Mouse (Mus musculus): ENCODE data around the gene Ovol3.

Gene Ovol3

GRCm38 (mm10) chr7:30193581-30194100, 41.9 kb downstream of the Ovol3 start:
- peak; percentile 85 to 90 for DNase-seq

- peak; percentile 31 to 53 for DNase-seq
These were observed 42.5 kb downstream of the Ovol3 start for GRCm38 (mm10) chr7:30193013-30193412.

- DNase-seq = no peak
These were observed 43.4 kb downstream of the Ovol3 start for GRCm38 (mm10) chr7:30192088-30192487.

- no peak for DNase-seq
These were observed 46.4 kb downstream of the Ovol3 start for GRCm38 (mm10) chr7:30189116-30189491.

- DNase-seq = no peak
These were observed 47.0 kb downstream of the Ovol3 start for GRCm38 (mm10) chr7:30188344-30189115.

- no peak for DNase-seq
These were observed 50.7 kb downstream of the Ovol3 start for GRCm38 (mm10) chr7:30184641-30185348.

- peak; percentile 86 to 90 for DNase-seq
These were observed 51.6 kb downstream of the Ovol3 start, which contains the start of gene Cox7a1 for GRCm38 (mm10) chr7:30183879-30184289. Gene Cox7a1, plus strand, starts transcription at chr7:30184144.
